Comparison of ENCODE assay signal across 14 mouse cellular contexts in the genomic region with DNA sequence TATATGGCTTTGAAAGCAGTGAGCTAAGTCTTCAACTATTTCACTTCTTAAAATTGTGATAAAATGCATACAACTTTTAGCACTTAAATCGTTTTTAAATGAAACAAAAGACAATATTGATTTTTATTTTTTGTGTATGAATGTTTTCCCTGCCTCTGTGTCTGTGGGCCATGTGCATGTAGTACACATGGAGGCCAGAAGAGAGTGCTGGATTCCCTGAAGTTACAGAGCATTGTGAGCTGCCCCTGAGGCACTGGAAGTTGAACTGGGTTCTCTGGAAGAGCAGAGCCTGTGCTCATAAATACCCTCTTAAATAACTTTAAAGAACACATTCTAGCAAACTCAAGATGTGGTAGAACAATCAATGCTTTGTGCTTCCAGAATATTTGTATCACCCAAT.
A peak's percentile ranks its signal among the peaks of the same experiment; 100 is the strongest.
DNase-seq lines count a peak whose midpoint lies in the region; ATAC-seq and TF ChIP-seq lines count a peak whose summit lies in the region.
"Had no signal": no experiment of that assay in that cellular context is flagged by ENCODE, and none has a peak within 500 bp of the region (broad histone marks: within the 10 kb centered on the region; RNA-seq: fewer than 3 reads in every experiment).

No protein-coding gene starts in this region.

- H3K27me3 ChIP-seq in heart, postnatal 0 days (ENCODE audit: control insufficient read depth, insufficient read depth, low read length): no peaks in the 10 kb centered on the region
- H3K27me3 ChIP-seq in lung, postnatal 0 days (replicated peaks; ENCODE audit: insufficient read depth, low read length): no peaks in the 10 kb centered on the region
- H3K27me3 ChIP-seq: stomach, embryonic 15.5 days had no signal

- H3K27ac ChIP-seq in heart, postnatal 0 days (ENCODE audit: low read depth): no peak overlapping the region
- no peak overlapping the region for H3K27ac ChIP-seq in lung, postnatal 0 days (ENCODE audit: low read length)
- H3K27ac ChIP-seq: stomach, embryonic 15.5 days had no signal

- ATAC-seq in heart, postnatal 0 days (ENCODE audit: insufficient read depth, low read depth): no peak
- ATAC-seq in lung, postnatal 0 days: no peak
- ATAC-seq: inflammation-experienced regulatory T-cells, adult 6 months had no signal

- TF ChIP-seq CTCF in heart, postnatal 0 days (IDR thresholded peaks at IDR 0.05; ENCODE audit: low read depth): peak; percentile 45
- peak; percentile 41 for TF ChIP-seq CTCF in lung, postnatal 0 days (IDR thresholded peaks at IDR 0.05)

- TF ChIP-seq EP300 in heart, postnatal 0 days (IDR thresholded peaks at IDR 0.05; ENCODE audit: low read depth): no peak
- TF ChIP-seq EP300 in lung, postnatal 0 days (IDR thresholded peaks at IDR 0.05): no peak

- no peaks in the 10 kb centered on the region for H3K9me3 ChIP-seq in heart, postnatal 0 days (replicated peaks; ENCODE audit: control insufficient read depth, low read length)
- H3K9me3 ChIP-seq in lung, postnatal 0 days (ENCODE audit: low read length): no peaks in the 10 kb centered on the region
- H3K9me3 ChIP-seq: stomach, embryonic 15.5 days had no signal

- no peaks in the 10 kb centered on the region for H3K4me1 ChIP-seq in heart, postnatal 0 days (ENCODE audit: control insufficient read depth, insufficient read depth)
- H3K4me1 ChIP-seq in lung, postnatal 0 days (ENCODE audit: insufficient read depth, low read depth, low read length): no peaks in the 10 kb centered on the region
- H3K4me1 ChIP-seq: stomach, embryonic 15.5 days had no signal

- DNase-seq in heart, postnatal 0 days (ENCODE audit: low spot score): peak; percentile 17
- no peak for DNase-seq in heart, adult 18-20 months
- peak; percentile 5 for DNase-seq in lung, postnatal 0 days (ENCODE audit: low spot score)
- DNase-seq in lung, adult 18-20 months: no peak
- peak; percentile 30 for DNase-seq in embryo, embryonic 10 days (ENCODE audit: low spot score)
- peak; percentile 12 for DNase-seq in mesoderm, embryonic 11.5 days (ENCODE audit: low read depth, low spot score)
- DNase-seq in spleen, postnatal 10 days (ENCODE audit: low spot score in 2 of 2): no peak
- DNase-seq: gastrocnemius, postnatal 10 days; kidney, postnatal 14 days; layer of hippocampus, postnatal 36 days; liver; thymus, postnatal 4 days had no signal

- H3K4me2 ChIP-seq in heart, postnatal 0 days (ENCODE audit: low read depth, low read length): no peak overlapping the region
- H3K4me2 ChIP-seq in lung, postnatal 0 days (replicated peaks; ENCODE audit: low read depth, low read length): no peak overlapping the region
- H3K4me2 ChIP-seq: stomach, embryonic 15.5 days had no signal

- no peak overlapping the region for H3K9ac ChIP-seq in heart, postnatal 0 days (replicated peaks; ENCODE audit: low read depth, low read length)
- no peak overlapping the region for H3K9ac ChIP-seq in lung, postnatal 0 days (replicated peaks; ENCODE audit: low read depth)
- H3K9ac ChIP-seq: stomach, embryonic 15.5 days had no signal

- H3K36me3 ChIP-seq in heart, postnatal 0 days (replicated peaks; ENCODE audit: control insufficient read depth, insufficient read depth, low read length): no peaks in the 10 kb centered on the region
- no peaks in the 10 kb centered on the region for H3K36me3 ChIP-seq in lung, postnatal 0 days (ENCODE audit: insufficient read depth, low read length)
- H3K36me3 ChIP-seq: stomach, embryonic 15.5 days had no signal

- H3K4me3 ChIP-seq in heart, postnatal 0 days (ENCODE audit: low read depth, low read length): no peak overlapping the region
- no peak overlapping the region for H3K4me3 ChIP-seq in lung, postnatal 0 days (ENCODE audit: low read depth, low read length)
- H3K4me3 ChIP-seq: stomach, embryonic 15.5 days had no signal

- WGBS in heart, postnatal 0 days: 15% methylated on average over 1 of the region's 1 CpGs
- WGBS in lung, postnatal 0 days: 15% methylated on average over 1 of the region's 1 CpGs

Comparison
In these comparisons a context has a peak if more than half of its experiments do, and no peak if none do; other contexts are left out.
1. DNase-seq: peak in heart, postnatal 0 days (single experiment), lung, postnatal 0 days (single experiment), embryo, embryonic 10 days (single experiment) and mesoderm, embryonic 11.5 days (single experiment); none in heart, adult 18-20 months (0 of 2), lung, adult 18-20 months (0 of 2) and spleen, postnatal 10 days (0 of 2).